Mouse (Mus musculus) intestine, embryonic 15.5 days (tissue): Measurements from ENCODE around the gene Atl1. TPM values are rescaled to one million over a fixed set of nuclear protein-coding genes. Genes with fewer than 3 reads are reported as not detected.
A peak's percentile ranks its signal among the peaks of the same experiment; 100 is the strongest.

ENCODE experiments used
- ATAC-seq: fragments of 200-750 bp; cut with Nextera tagmentation; 2 replicates; pipeline ENCODE4 v1.8.0; 2017; ENCODE audit warnings: moderate TSS enrichment, moderate library complexity
- H3K27ac ChIP-seq: fragments of 300-500 bp; sonication (generic); 2 replicates; pipeline ENCODE4 v1.5.1; 2015; ENCODE audit warnings: mild to moderate bottlenecking, inconsistent platforms
- H3K27me3 ChIP-seq: fragments of 300-500 bp; sonication (generic); replicated peaks from 2 replicates; pipeline ENCODE4 v1.6.1; 2015; ENCODE audit warnings: inconsistent platforms
- H3K36me3 ChIP-seq: fragments of 300-500 bp; sonication (generic); 2 replicates; pipeline ENCODE4 v1.6.1; 2015; ENCODE audit warnings: inconsistent platforms
- H3K4me1 ChIP-seq: fragments of 300-500 bp; sonication (generic); replicated peaks from 2 replicates; pipeline ENCODE4 v1.6.1; 2015; ENCODE audit warnings: inconsistent platforms
- H3K4me2 ChIP-seq: fragments of 300-500 bp; sonication (generic); replicated peaks from 2 replicates; pipeline ENCODE4 v1.6.1; 2015; ENCODE audit warnings: mild to moderate bottlenecking, inconsistent platforms
- H3K4me3 ChIP-seq: fragments of 300-500 bp; sonication (generic); replicated peaks from 2 replicates; pipeline ENCODE4 v1.5.1; 2015; ENCODE audit warnings: inconsistent platforms
- H3K9ac ChIP-seq: fragments of 300-500 bp; sonication (generic); 2 replicates; pipeline ENCODE4 v1.6.1; 2015; ENCODE audit warnings: inconsistent platforms
- H3K9me3 ChIP-seq: fragments of 300-500 bp; sonication (generic); 2 replicates; pipeline ENCODE4 v1.6.1; 2016; ENCODE audit warnings: inconsistent platforms
- WGBS: fragments of 180-500 bp; shearing (Covaris S2); methylation state at CpG from one replicate; pipeline ENCODE4 v1.1.7; 2015; 5-methylcytosine and 5-hydroxymethylcytosine counted together
- polyA plus RNA-seq: library from polyadenylated mRNA; unstranded; fragments of >200 nt; fragmentation: Nextera tagmentation; extraction: Ambion mirVana; gene quantifications from 2 replicates; pipeline ENCODE4 v1.2.1, GENCODE M21; 2015

Atl1 gene
- polyA plus RNA-seq, 1 experiment from 2014 or later: 5.6 TPM

GRCm38 (mm10) chr12:69963141-69963540 is 70.7 kb downstream of the Atl1 start:
- 88% methylated on average over 6 of the region's 6 CpGs for WGBS
- Histone ChIP-seq H3K27me3 (no peaks in the 10 kb centered on the region), H3K4me3 (no peak overlapping the region), H3K9ac (no peak overlapping the region), H3K4me1 (no peaks in the 10 kb centered on the region), H3K9me3 (no peaks in the 10 kb centered on the region), H3K27ac (no peak overlapping the region), H3K4me2 (no peak overlapping the region), H3K36me3 (0 out of 2 replicates have a peak, but pooled peaks cover 6% of the 10 kb centered on the region)
- ATAC-seq: no peak

- WGBS: 83% methylated on average over 3 of the region's 3 CpGs
- 0 out of 2 replicates have a peak, but pooled peaks cover 13% of the 10 kb centered on the region for H3K36me3 ChIP-seq
Observed at GRCm38 (mm10) chr12:69965644-69966043, 73.2 kb downstream of the Atl1 start.

DNA sequence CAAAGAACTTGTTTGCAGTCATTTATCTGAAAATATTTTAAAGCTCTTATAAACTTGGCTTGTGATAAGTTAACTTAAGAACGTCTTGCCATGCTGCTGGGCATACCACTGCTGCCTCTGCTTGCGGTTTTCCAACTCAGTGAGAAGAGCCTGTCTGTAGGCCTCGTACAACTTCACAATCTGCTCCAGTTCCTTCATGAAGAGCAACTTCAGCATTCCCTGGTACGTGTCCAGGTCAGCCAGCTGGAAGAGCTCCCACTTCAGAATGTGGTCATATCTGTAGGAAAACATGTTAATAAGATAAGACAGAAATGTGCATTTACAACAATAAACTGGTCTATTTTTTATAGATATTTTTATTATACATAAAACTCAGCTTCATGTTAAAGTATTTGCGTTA is 73.7 kb downstream of the Atl1 start:
- Histone ChIP-seq H3K9ac (no peak overlapping the region), H3K4me2 (no peak overlapping the region), H3K4me3 (no peak overlapping the region), H3K36me3 (0 out of 2 replicates have a peak, but pooled peaks cover 16% of the 10 kb centered on the region), H3K9me3 (no peaks in the 10 kb centered on the region), H3K4me1 (no peaks in the 10 kb centered on the region), H3K27me3 (no peaks in the 10 kb centered on the region), H3K27ac (no peak overlapping the region)
- WGBS: 74% methylated on average over 5 of the region's 5 CpGs
- no peak for ATAC-seq

More at GRCm38 (mm10) chr12:69965644-69966043, 73.2 kb downstream of the Atl1 start:
- Histone ChIP-seq H3K27me3 (no peaks in the 10 kb centered on the region), H3K9me3 (no peaks in the 10 kb centered on the region), H3K9ac (no peak overlapping the region), H3K4me2 (no peak overlapping the region), H3K27ac (no peak overlapping the region), H3K4me3 (no peak overlapping the region), H3K4me1 (no peaks in the 10 kb centered on the region)
- no peak for ATAC-seq

DNA sequence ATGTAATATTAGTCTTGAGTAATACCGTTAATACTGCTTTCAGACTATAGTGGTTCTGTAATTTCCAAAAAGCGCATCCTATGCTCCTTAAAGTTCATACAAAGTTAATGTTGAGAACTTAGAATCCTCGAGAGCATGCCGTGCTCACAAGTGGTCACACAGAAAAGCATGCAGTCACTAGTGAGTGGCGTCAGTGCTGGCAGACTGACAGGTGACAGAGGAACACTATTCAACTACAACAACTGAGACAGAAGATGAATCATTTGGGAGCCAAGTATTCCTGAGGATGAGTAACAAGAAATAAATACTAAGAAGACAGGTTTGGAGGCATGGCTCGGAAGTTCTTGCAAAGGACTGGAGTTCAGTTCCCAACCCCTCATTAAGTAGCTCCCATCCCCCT is 74.7 kb downstream of the Atl1 start:
- no peaks in the 10 kb centered on the region for H3K9me3 ChIP-seq
- no peak overlapping the region for H3K4me2 ChIP-seq
- H3K4me1 ChIP-seq: no peaks in the 10 kb centered on the region
- H3K9ac ChIP-seq: no peak overlapping the region
- no peak for ATAC-seq
- H3K4me3 ChIP-seq: no peak overlapping the region
- H3K27ac ChIP-seq: no peak overlapping the region
- no peaks in the 10 kb centered on the region for H3K27me3 ChIP-seq
- WGBS: 88% methylated on average over 6 of the region's 6 CpGs
- H3K36me3 ChIP-seq: 0 out of 2 replicates have a peak, but pooled peaks cover 17% of the 10 kb centered on the region

GRCm38 (mm10) chr12:69968154-69968553 is 75.7 kb downstream of the Atl1 start:
- no peak for ATAC-seq
- no peak overlapping the region for H3K4me3 ChIP-seq
- H3K27me3 ChIP-seq: no peaks in the 10 kb centered on the region
- no peak overlapping the region for H3K4me2 ChIP-seq
- H3K27ac ChIP-seq: no peak overlapping the region
- H3K4me1 ChIP-seq: no peaks in the 10 kb centered on the region
- H3K36me3 ChIP-seq: 0 out of 2 replicates have a peak, but pooled peaks cover 17% of the 10 kb centered on the region
- H3K9me3 ChIP-seq: no peaks in the 10 kb centered on the region
- H3K9ac ChIP-seq: no peak overlapping the region
- WGBS: 81% methylated on average over 5 of the region's 5 CpGs

- Histone ChIP-seq H3K4me3 (no peak overlapping the region), H3K9me3 (no peaks in the 10 kb centered on the region), H3K27me3 (no peaks in the 10 kb centered on the region), H3K4me2 (no peak overlapping the region), H3K36me3 (0 out of 2 replicates have a peak, but pooled peaks cover 12% of the 10 kb centered on the region), H3K27ac (no peak overlapping the region), H3K9ac (no peak overlapping the region), H3K4me1 (no peaks in the 10 kb centered on the region)
- no peak for ATAC-seq
Observed at GRCm38 (mm10) chr12:69973666-69974065, 81.3 kb downstream of the Atl1 start.

GRCm38 (mm10) chr12:69976688-69977087 is 84.3 kb downstream of the Atl1 start:
- Histone ChIP-seq H3K9ac (no peak overlapping the region), H3K36me3 (no peaks in the 10 kb centered on the region), H3K27me3 (no peaks in the 10 kb centered on the region), H3K4me3 (no peak overlapping the region), H3K9me3 (no peaks in the 10 kb centered on the region), H3K27ac (no peak overlapping the region), H3K4me2 (no peak overlapping the region), H3K4me1 (no peaks in the 10 kb centered on the region)
- no peak for ATAC-seq
- 62% methylated on average over 6 of the region's 6 CpGs for WGBS

- Histone ChIP-seq H3K4me3 (no peak overlapping the region), H3K27me3 (no peaks in the 10 kb centered on the region), H3K9ac (no peak overlapping the region), H3K36me3 (peaks cover 2% of the 10 kb centered on the region; the same call in 1 of the 2 replicates), H3K9me3 (no peaks in the 10 kb centered on the region), H3K4me1 (no peaks in the 10 kb centered on the region), H3K4me2 (no peak overlapping the region), H3K27ac (no peak overlapping the region)
- WGBS: 55% methylated on average over 9 of the region's 9 CpGs
- no peak for ATAC-seq
Observed at GRCm38 (mm10) chr12:69977376-69977998, 85.1 kb downstream of the Atl1 start.

- H3K36me3 ChIP-seq: peaks cover 3% of the 10 kb centered on the region; the same call in 1 of the 2 replicates
Observed at GRCm38 (mm10) chr12:69982874-69983273, 90.5 kb downstream of the Atl1 start.

GRCm38 (mm10) chr12:69985546-69985945 is 93.1 kb downstream of the Atl1 start:
- Histone ChIP-seq H3K4me2 (peak overlapping the region; percentile 80), H3K36me3 (peaks cover 3% of the 10 kb centered on the region; the same call in 1 of the 2 replicates), H3K27ac (no peak overlapping the region), H3K9ac (no peak overlapping the region), H3K9me3 (no peaks in the 10 kb centered on the region), H3K27me3 (no peaks in the 10 kb centered on the region), H3K4me3 (peak overlapping the region; percentile 97), H3K4me1 (no peaks in the 10 kb centered on the region)
- no peak for ATAC-seq
- 33% methylated on average over 4 of the region's 4 CpGs for WGBS

More at GRCm38 (mm10) chr12:69982874-69983273, 90.5 kb downstream of the Atl1 start:
- ATAC-seq: no peak
- 75% methylated on average over 5 of the region's 5 CpGs for WGBS
- Histone ChIP-seq H3K4me1 (no peaks in the 10 kb centered on the region), H3K4me3 (no peak overlapping the region), H3K4me2 (no peak overlapping the region), H3K27me3 (no peaks in the 10 kb centered on the region), H3K9me3 (no peaks in the 10 kb centered on the region), H3K27ac (no peak overlapping the region), H3K9ac (no peak overlapping the region)

GRCm38 (mm10) chr12:69986241-69986762 is 93.9 kb downstream of the Atl1 start:
- peak; percentile 64 for ATAC-seq
- no peaks in the 10 kb centered on the region for H3K4me1 ChIP-seq
- WGBS: under 1% methylated on average over 34 of the region's 36 CpGs
- peak overlapping the region; percentile 97 for H3K9ac ChIP-seq
- H3K27ac ChIP-seq: peak overlapping the region; percentile 91
- H3K36me3 ChIP-seq: peaks cover 3% of the 10 kb centered on the region; the same call in 1 of the 2 replicates
- H3K4me3 ChIP-seq: peak overlapping the region; percentile 97
- H3K27me3 ChIP-seq: no peaks in the 10 kb centered on the region
- H3K4me2 ChIP-seq: peak overlapping the region; percentile 80
- no peaks in the 10 kb centered on the region for H3K9me3 ChIP-seq

- Histone ChIP-seq H3K27me3 (no peaks in the 10 kb centered on the region), H3K4me3 (peak within 1 kb of the TSS; percentile 97), H3K27ac (peak within 1 kb of the TSS; percentile 91), H3K4me2 (peak within 1 kb of the TSS; percentile 80), H3K9ac (peak within 1 kb of the TSS; percentile 97), H3K36me3 (peaks cover 3% of the 10 kb centered on the region; the same call in 1 of the 2 replicates), H3K4me1 (no peaks in the 10 kb centered on the region), H3K9me3 (no peaks in the 10 kb centered on the region)
- ATAC-seq: peak; percentile 97
- under 1% methylated on average over 89 of the region's 102 CpGs for WGBS
Observed at GRCm38 (mm10) chr12:69986786-69987497, 94.5 kb downstream of the Atl1 start, which contains the start of gene Sav1. TSS of gene Sav1 (minus strand) at chr12:69987002.
